Mouse (Mus musculus) midbrain, embryonic 12.5 days (tissue): ENCODE data around the gene Ip6k2. TPM values are rescaled to one million over a fixed set of nuclear protein-coding genes. Genes with fewer than 3 reads are reported as not detected.

Experiments used
- ATAC-seq: fragments of 200-750 bp; cut with Nextera tagmentation; 2 replicates; pipeline ENCODE4 v1.8.0; 2017; ENCODE audit warnings: low read depth, moderate TSS enrichment, moderate library complexity; ENCODE audit not compliant: low FRiP score
- H3K27ac ChIP-seq: fragments of 300-500 bp; sonication (generic); replicated peaks from 2 replicates; pipeline ENCODE4 v1.5.1; 2016; ENCODE audit warnings: mild to moderate bottlenecking
- H3K27me3 ChIP-seq: fragments of 300-500 bp; sonication (generic); 2 replicates; pipeline ENCODE4 v1.6.1; 2016; ENCODE audit warnings: mild to moderate bottlenecking
- H3K36me3 ChIP-seq: fragments of 300-500 bp; sonication (generic); 2 replicates; pipeline ENCODE4 v1.6.1; 2016
- H3K4me1 ChIP-seq: fragments of 300-500 bp; sonication (generic); 2 replicates; pipeline ENCODE4 v1.6.1; 2016
- H3K4me2 ChIP-seq: fragments of 300-500 bp; sonication (generic); replicated peaks from 2 replicates; pipeline ENCODE4 v1.6.1; 2016; ENCODE audit warnings: mild to moderate bottlenecking, moderate library complexity
- H3K4me3 ChIP-seq: fragments of 300-500 bp; sonication (generic); 2 replicates; pipeline ENCODE4 v1.5.1; 2016; ENCODE audit warnings: mild to moderate bottlenecking
- H3K9ac ChIP-seq: fragments of 300-500 bp; sonication (generic); replicated peaks from 2 replicates; pipeline ENCODE4 v1.6.1; 2016; ENCODE audit warnings: mild to moderate bottlenecking, moderate library complexity
- H3K9me3 ChIP-seq: fragments of 300-500 bp; sonication (generic); 2 replicates; pipeline ENCODE4 v1.6.1; 2016; ENCODE audit warnings: mild to moderate bottlenecking
- WGBS: fragments of 180-500 bp; shearing (Covaris S2); methylation state at CpG from one replicate; pipeline ENCODE4 v1.1.7; 2016; 5-methylcytosine and 5-hydroxymethylcytosine counted together
- polyA plus RNA-seq: library from polyadenylated mRNA; unstranded; fragments of >200 nt; fragmentation: Nextera tagmentation; extraction: Ambion mirVana; gene quantifications from 2 replicates; pipeline ENCODE4 v1.2.1, GENCODE M21; 2016

The Ip6k2 gene
- polyA plus RNA-seq, 1 experiment from 2014 or later, result 141 TPM

DNA sequence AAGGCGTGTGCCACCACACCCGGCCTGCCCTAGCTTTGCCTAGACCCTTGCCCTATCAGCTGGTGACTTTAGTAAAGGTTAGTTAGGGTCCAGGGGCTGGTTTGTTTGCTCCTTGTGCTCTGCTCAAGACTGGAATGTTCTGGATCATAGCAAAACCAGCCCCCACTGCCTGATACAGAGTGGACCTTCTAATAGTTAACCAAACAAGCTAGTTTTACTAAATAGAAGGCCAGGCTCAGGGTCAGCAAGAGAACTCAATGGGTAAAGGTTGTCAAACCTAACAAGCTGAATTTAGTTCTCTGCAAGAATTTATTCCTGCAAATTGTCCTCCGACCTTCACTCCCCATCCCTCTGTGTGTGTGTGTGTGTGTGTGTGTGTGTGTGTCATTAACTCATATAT is 29.6 kb upstream of the Ip6k2 start:
- H3K36me3 ChIP-seq, result no peaks in the 10 kb centered on the region

DNA sequence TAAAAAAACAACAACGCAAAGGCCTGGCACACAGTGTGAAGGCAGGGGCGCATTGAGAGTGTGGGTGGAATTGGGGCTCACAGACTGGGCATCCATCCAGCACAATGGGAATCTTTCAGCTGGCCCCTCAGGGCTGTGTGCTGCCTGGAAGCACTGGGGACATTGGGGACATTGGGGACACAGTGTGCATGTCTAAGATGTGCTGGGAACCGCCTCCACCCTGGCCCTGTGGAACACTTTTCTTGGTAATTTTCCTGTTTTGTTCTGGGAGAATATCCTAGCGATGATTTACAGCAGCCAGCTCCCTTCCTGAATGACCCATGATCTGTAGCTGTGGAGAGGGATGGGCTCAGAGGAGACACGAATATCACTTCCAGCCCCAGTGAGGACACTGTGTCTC is 29.2 kb upstream of the Ip6k2 start:
- Histone ChIP-seq H3K36me3 (no peaks in the 10 kb centered on the region), H3K27me3 (no peaks in the 10 kb centered on the region), H3K9me3 (no peaks in the 10 kb centered on the region), H3K27ac (no peak overlapping the region), H3K4me2 (no peak overlapping the region), H3K4me1 (no peaks in the 10 kb centered on the region), H3K9ac (no peak overlapping the region), H3K4me3 (no peak overlapping the region)
- no peak for ATAC-seq
- WGBS, result 94% methylated on average over 5 of the region's 5 CpGs

More for the DNA sequence above, 29.6 kb upstream of the Ip6k2 start:
- Histone ChIP-seq H3K27ac (no peak overlapping the region), H3K9me3 (no peaks in the 10 kb centered on the region), H3K4me3 (no peak overlapping the region), H3K4me1 (peaks cover 2% of the 10 kb centered on the region; the same call in 1 of the 2 replicates), H3K9ac (no peak overlapping the region), H3K4me2 (no peak overlapping the region), H3K27me3 (no peaks in the 10 kb centered on the region)
- WGBS, result 87% methylated on average over 3 of the region's 3 CpGs
- ATAC-seq, result no peak

DNA sequence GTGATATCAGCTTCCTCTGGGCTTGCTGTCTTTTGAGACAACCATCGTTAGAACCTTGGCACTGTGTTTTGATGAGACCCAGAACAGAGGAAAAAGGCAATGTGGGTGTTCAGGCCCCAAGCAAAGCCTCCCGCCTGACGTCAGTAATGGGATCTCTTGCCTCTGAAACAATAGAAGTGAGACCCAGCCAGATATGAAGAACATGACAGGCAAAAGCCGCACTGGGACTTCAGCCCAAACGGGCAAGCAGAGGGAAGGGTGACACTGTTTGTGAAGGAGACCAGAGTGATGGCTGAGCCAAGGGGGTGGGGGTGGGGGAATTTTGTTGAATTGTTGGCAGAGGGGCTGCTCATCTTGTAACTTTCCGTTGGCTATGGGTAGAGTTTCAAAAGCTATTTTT is 26.2 kb upstream of the Ip6k2 start:
- WGBS, result 68% methylated on average over 6 of the region's 6 CpGs
- no peak for ATAC-seq

DNA sequence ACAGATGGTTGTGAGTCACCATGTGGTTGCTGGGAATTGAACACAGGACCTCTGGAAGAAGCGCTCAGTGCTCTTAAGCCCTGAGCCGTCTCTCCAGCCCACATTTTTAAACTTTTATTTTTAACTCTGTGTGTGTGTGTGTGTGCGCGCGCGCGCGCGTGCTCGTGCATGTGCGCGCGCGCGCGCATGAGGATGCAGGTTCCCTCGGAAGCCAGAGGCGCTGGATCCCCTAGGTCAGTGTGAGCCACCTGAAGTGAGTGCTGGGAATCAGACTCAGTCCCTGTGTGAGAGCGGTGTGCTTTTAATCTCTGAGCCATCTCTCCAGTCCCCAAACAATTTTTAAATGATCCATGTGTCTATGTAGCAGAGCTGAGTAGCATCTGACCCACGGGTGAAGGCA is 24.5 kb upstream of the Ip6k2 start:
- no peaks in the 10 kb centered on the region for H3K27me3 ChIP-seq
- no peak overlapping the region for H3K27ac ChIP-seq
- no peak overlapping the region for H3K9ac ChIP-seq
- H3K4me3 ChIP-seq, result no peak overlapping the region
- H3K4me2 ChIP-seq, result no peak overlapping the region
- no peaks in the 10 kb centered on the region for H3K4me1 ChIP-seq
- no peak for ATAC-seq
- WGBS, result 93% methylated on average over 20 of the region's 20 CpGs
- H3K36me3 ChIP-seq, result no peaks in the 10 kb centered on the region
- no peaks in the 10 kb centered on the region for H3K9me3 ChIP-seq

More for the DNA sequence above, 26.2 kb upstream of the Ip6k2 start:
- no peaks in the 10 kb centered on the region for H3K9me3 ChIP-seq
- H3K27me3 ChIP-seq, result no peaks in the 10 kb centered on the region
- H3K4me3 ChIP-seq, result no peak overlapping the region
- no peaks in the 10 kb centered on the region for H3K4me1 ChIP-seq
- H3K4me2 ChIP-seq, result no peak overlapping the region
- H3K36me3 ChIP-seq, result no peaks in the 10 kb centered on the region
- no peak overlapping the region for H3K9ac ChIP-seq
- H3K27ac ChIP-seq, result no peak overlapping the region

DNA sequence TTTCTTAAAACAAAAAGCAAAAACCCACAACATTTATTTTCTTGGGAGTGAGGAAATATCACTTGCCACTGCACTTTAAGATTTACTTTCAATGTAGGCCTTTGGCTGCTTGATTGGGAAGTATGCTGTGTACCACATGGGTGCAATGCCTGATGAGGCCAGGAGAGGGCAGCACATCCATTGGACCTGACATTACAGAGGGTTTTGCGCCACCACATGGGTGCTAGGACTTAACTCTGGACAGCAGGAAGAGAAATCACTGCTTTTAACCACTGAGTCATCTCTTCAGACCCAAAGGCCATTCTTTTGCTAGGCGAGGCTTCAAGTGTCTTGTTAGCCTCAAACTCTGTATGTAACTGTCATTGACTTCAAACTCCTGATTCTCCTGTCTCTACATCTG is 23.8 kb upstream of the Ip6k2 start:
- Histone ChIP-seq H3K36me3 (no peaks in the 10 kb centered on the region), H3K4me2 (no peak overlapping the region), H3K4me3 (no peak overlapping the region), H3K27me3 (no peaks in the 10 kb centered on the region), H3K27ac (no peak overlapping the region), H3K9ac (no peak overlapping the region), H3K4me1 (no peaks in the 10 kb centered on the region), H3K9me3 (no peaks in the 10 kb centered on the region)
- WGBS, result 53% methylated on average over 2 of the region's 2 CpGs
- ATAC-seq, result no peak

DNA sequence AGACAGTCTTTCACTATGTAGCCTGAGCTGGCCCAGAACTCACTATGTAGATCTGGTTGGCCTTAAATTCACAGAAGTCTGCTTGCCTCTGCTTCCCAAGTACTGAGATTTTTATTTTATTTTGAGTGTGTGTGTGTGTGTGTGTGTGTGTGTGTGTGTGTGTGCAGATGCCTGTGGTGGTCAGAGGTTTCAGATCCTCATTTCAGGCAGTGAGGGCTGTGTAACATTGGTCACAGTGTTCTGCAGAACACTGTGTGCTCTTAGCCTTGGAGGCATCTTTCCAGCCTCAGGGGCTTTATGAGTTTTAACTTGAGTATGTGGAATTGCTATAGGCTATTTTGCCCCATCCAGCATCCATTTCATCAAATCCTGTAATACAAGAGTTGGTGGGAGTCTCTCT is 22.0 kb upstream of the Ip6k2 start:
- Histone ChIP-seq H3K9ac (no peak overlapping the region), H3K36me3 (no peaks in the 10 kb centered on the region), H3K4me2 (no peak overlapping the region), H3K27ac (no peak overlapping the region), H3K9me3 (no peaks in the 10 kb centered on the region), H3K27me3 (no peaks in the 10 kb centered on the region), H3K4me3 (no peak overlapping the region), H3K4me1 (no peaks in the 10 kb centered on the region)
- ATAC-seq, result no peak

DNA sequence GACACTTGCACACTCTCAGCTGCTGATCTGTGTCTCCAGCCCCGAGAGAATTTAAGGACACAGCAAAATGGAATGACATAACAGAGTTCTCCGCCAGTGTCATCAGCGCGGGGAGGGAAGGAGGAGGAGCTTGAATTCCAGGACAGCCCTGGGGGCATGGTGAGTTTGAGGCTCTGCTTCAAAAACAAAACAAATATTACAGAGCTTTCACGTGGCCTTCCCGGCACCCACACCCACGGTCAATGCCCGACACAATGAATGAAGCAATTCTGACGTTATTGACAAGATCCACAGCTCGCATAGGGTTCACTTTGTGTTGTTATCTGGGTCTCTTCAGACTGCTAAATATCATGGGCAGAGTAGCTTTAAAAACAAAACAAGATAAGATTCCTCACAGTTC is 18.6 kb upstream of the Ip6k2 start:
- Histone ChIP-seq H3K9ac (no peak overlapping the region), H3K4me1 (no peaks in the 10 kb centered on the region), H3K9me3 (no peaks in the 10 kb centered on the region), H3K27me3 (no peaks in the 10 kb centered on the region), H3K4me3 (no peak overlapping the region), H3K27ac (no peak overlapping the region), H3K36me3 (no peaks in the 10 kb centered on the region), H3K4me2 (no peak overlapping the region)
- WGBS, result 83% methylated on average over 10 of the region's 10 CpGs
- ATAC-seq, result no peak

DNA sequence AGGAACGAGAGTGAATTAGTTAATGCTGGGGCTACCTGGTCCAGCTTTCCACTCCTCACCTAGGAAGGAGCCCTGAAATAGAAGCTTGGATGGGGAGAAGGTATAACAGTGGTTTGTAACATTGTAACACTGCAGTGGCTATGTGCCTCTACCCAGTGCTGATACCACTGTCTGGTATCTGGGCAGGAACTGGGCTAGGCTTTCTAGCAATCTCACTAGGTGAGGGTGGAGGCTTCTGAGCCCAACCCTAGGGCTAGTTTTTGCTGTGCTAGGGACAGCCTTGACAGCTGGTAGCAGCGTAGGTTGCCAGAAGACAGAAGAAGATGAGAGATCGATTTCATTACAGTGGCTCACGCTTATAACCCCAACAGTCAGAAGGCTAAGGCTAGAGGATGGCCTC is 7.0 kb upstream of the Ip6k2 start:
- no peaks in the 10 kb centered on the region for H3K27me3 ChIP-seq
- WGBS, result 89% methylated on average over 4 of the region's 4 CpGs
- H3K27ac ChIP-seq, result no peak overlapping the region
- H3K4me1 ChIP-seq, result 0 out of 2 replicates have a peak, but pooled peaks cover 4% of the 10 kb centered on the region
- no peak overlapping the region for H3K9ac ChIP-seq
- no peaks in the 10 kb centered on the region for H3K9me3 ChIP-seq
- H3K36me3 ChIP-seq, result no peaks in the 10 kb centered on the region
- H3K4me2 ChIP-seq, result no peak overlapping the region
- H3K4me3 ChIP-seq, result no peak overlapping the region
- no peak for ATAC-seq

DNA sequence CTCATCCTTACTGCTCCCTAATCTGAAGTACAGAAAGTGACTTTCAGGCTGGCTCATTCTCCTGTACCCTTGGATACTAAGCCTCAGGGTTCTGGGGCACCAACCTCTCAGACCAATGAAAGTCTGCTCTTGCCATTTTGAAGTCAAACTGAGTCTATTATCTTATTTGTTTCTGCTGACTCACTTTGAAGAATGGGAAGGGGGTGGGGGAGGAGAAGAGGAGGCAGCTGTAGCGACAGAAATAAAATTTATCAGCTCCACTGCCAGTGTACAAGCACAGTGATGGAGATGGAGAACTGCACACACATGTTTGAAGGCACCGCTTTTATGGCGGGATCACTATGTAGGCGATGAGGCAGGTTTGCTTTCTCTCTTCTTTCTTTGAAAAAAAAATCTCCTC is 6.3 kb upstream of the Ip6k2 start:
- H3K4me1 ChIP-seq, result peaks cover 10% of the 10 kb centered on the region; the same call in 1 of the 2 replicates
- no peak overlapping the region for H3K9ac ChIP-seq
- H3K4me2 ChIP-seq, result no peak overlapping the region
- WGBS, result 77% methylated on average over 4 of the region's 4 CpGs
- H3K27ac ChIP-seq, result no peak overlapping the region
- ATAC-seq, result no peak
- no peaks in the 10 kb centered on the region for H3K27me3 ChIP-seq
- no peak overlapping the region for H3K4me3 ChIP-seq
- no peaks in the 10 kb centered on the region for H3K9me3 ChIP-seq
- no peaks in the 10 kb centered on the region for H3K36me3 ChIP-seq

DNA sequence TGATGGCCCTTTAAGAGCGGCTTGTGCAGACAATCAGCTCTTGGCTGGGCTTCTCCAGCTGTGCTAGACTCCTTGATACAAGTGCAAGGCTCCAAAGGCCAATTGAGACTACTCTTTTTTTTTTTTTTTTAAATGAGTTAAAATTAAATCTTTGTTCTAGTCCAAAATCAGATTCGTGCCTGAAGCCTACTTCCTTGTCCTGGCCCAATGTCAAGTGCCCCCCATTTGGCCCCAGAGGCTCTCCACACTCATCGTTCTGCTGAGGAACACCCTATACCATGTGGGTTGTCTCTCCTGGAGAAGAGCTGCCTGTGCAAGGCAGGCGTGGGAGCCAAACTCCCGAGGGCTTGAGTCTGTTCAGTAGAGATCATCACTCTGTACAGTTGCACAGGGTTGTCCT is 2.6 kb upstream of the Ip6k2 start:
- WGBS, result 74% methylated on average over 5 of the region's 5 CpGs
- Histone ChIP-seq H3K9me3 (no peaks in the 10 kb centered on the region), H3K27me3 (no peaks in the 10 kb centered on the region), H3K4me2 (no peak overlapping the region), H3K4me1 (peaks cover 26% of the 10 kb centered on the region), H3K9ac (no peak overlapping the region), H3K36me3 (no peaks in the 10 kb centered on the region), H3K4me3 (no peak overlapping the region), H3K27ac (no peak overlapping the region)
- ATAC-seq, result no peak

DNA sequence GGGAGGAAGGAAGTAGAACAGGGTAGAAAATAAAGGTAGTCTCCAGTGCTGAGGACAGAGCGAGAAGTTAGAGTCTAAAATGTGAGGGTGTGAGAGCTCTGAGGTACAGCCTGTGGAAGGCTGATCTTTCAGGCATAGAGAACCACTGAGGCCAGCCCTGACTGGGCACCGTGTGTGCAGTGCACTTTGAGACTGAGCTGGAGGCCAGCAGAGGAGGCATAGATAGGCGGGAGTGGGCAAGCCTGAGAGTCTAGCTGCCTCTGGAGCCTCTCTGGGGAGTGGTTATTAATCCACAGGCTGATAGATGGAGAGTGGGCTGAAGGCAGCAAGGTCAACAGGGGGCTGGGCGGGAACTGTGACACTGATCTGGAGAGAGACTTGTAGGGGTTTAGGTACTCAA is 1.7 kb upstream of the Ip6k2 start:
- 67% methylated on average over 4 of the region's 4 CpGs for WGBS
- Histone ChIP-seq H3K9me3 (no peaks in the 10 kb centered on the region), H3K4me3 (no peak overlapping the region), H3K36me3 (0 out of 2 replicates have a peak, but pooled peaks cover 2% of the 10 kb centered on the region), H3K9ac (no peak overlapping the region), H3K4me2 (no peak overlapping the region), H3K27me3 (no peaks in the 10 kb centered on the region), H3K4me1 (peaks cover 34% of the 10 kb centered on the region), H3K27ac (no peak overlapping the region)
- no peak for ATAC-seq

DNA sequence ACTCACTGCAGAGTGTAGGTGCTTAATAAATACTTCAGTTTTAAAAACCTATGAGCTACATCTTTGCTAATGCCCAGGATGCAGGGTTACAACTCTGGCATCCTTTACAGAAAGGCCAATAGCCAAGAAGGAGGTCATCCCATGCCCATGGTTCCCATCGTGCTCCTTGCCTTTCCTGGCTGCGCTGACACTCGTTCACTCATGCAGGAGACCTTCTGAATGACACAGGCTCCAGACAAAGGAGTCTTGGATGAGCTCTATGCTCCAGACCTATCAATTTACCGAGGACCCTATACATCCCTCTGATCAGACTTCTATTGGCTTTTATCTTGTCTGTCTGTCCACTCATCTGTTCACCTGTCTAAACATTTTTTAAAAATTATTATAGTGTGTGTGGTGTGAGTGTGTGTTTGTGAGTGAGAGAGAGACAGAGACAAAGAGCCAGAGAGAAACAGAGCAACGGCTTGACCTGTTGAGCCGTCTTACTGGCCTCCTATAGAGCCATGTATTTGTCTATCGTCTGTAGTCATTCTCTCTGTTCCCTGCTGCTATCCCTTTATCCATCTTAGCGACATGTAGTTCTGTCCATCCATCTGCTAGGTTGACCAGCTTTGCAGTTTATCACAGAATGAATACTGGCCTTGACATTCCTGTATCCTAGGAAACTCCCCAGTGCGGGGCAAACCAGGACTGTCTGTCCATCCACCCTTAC is 604 bp upstream of the Ip6k2 start:
- Histone ChIP-seq H3K27me3 (no peaks in the 10 kb centered on the region), H3K36me3 (peaks cover 5% of the 10 kb centered on the region; the same call in 1 of the 2 replicates), H3K4me1 (peaks cover 45% of the 10 kb centered on the region), H3K9ac (peak overlapping the region; percentile 95), H3K27ac (peak overlapping the region; percentile 95), H3K9me3 (no peaks in the 10 kb centered on the region), H3K4me3 (peak overlapping the region; percentile 85), H3K4me2 (peak overlapping the region; percentile 73)
- ATAC-seq, result peak; percentile 50; the same call in 1 of the 2 replicates
- 8% methylated on average over 9 of the region's 9 CpGs for WGBS

DNA sequence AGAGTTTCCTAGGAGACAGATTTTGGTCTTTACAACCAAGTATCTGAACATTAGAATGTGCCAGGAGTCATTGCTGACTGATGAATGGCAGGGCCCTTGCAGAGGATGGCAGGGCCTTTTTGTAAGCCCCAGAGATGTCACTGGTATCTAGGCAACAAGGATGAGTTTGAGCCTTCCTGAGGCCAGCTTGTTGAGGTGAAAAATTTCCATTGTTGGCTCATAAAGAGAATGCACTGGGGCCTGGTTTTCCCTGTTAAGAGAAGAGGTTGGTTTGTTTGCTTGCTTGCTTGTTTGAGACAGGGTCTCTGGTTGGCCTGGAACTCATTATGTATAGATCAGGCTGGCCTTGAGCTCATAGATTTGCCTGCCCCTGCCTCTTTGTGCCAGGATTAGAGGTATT is 1.8 kb downstream of the Ip6k2 start:
- Histone ChIP-seq H3K9me3 (no peaks in the 10 kb centered on the region), H3K27me3 (no peaks in the 10 kb centered on the region), H3K4me3 (peak overlapping the region; percentile 85), H3K27ac (peak overlapping the region; percentile 43), H3K4me1 (peaks cover 64% of the 10 kb centered on the region), H3K4me2 (peak overlapping the region; percentile 73), H3K36me3 (peaks cover 5% of the 10 kb centered on the region; the same call in 1 of the 2 replicates), H3K9ac (peak overlapping the region; percentile 95)
- ATAC-seq, result no peak
